Comparison of ENCODE assay signal across 7 mouse cellular contexts in the genomic region with DNA sequence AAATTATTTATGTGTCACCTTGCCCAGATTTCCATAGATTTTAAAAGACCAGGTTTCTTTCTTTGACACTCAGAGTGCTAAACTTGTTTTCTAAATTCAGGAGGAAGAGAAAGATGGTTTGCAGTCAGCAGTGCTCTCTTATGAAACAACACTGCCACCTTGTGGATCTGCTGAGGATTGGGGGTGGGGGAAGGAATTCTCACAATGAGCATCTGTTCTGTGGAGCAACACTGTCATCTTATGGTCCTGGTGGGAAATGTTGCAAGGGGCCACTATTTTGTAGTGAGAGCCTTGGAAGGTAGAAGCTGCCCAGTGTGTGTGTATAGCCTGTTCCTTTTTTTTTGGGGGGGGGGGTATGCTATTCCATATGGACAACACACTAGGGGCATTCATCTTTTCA. TPM values are rescaled to one million over a fixed set of nuclear protein-coding genes. Genes with fewer than 3 reads are reported as not detected.
DNase-seq lines count a peak whose midpoint lies in the region; ATAC-seq and TF ChIP-seq lines count a peak whose summit lies in the region.

No protein-coding gene starts in this region.

- H3K9me3 ChIP-seq in intestine, embryonic 14.5 days (ENCODE audit: control insufficient read depth, low read length) = no peaks in the 10 kb centered on the region

- H3K36me3 ChIP-seq in intestine, embryonic 14.5 days (ENCODE audit: control insufficient read depth, insufficient read depth, low read length) = 0 out of 2 replicates have a peak, but pooled peaks cover 3% of the 10 kb centered on the region

- peak; percentile 36 for DNase-seq in gastrocnemius, postnatal 10 days
- DNase-seq in intestine, embryonic 14.5 days (ENCODE audit: low spot score) = peak; percentile 60
- DNase-seq in left cerebral cortex, adult 8-10 months (ENCODE audit: low spot score in 2 of 2) = peak; percentile 21 to 42
- DNase-seq in right cerebral cortex, postnatal 10 days (ENCODE audit: low spot score in 2 of 2) = peak; percentile 70 to 80

- TF ChIP-seq CTCF in cortical plate, adult 2 months (IDR thresholded peaks at IDR 0.05; ENCODE audit: extremely low read depth, insufficient read depth, low read length) = peak; percentile 94

- H3K4me2 ChIP-seq in intestine, embryonic 14.5 days (ENCODE audit: low read length) = no peak overlapping the region

- no peak overlapping the region for H3K27ac ChIP-seq in cortical plate, adult 2 months (ENCODE audit: insufficient read depth, low read length)
- H3K27ac ChIP-seq in intestine, embryonic 14.5 days (ENCODE audit: low read depth) = no peak overlapping the region

- no peak for TF ChIP-seq POLR2A in cortical plate, adult 2 months (IDR thresholded peaks at IDR 0.05; ENCODE audit: extremely low read depth, insufficient read depth, low read length)

- no peak overlapping the region for H3K9ac ChIP-seq in intestine, embryonic 14.5 days (ENCODE audit: low read length)

- H3K4me3 ChIP-seq in cortical plate, adult 2 months (ENCODE audit: insufficient read depth, low read length) = no peak overlapping the region
- no peak overlapping the region for H3K4me3 ChIP-seq in intestine, embryonic 14.5 days (ENCODE audit: low read depth, low read length)

- no peaks in the 10 kb centered on the region for H3K4me1 ChIP-seq in cortical plate, adult 2 months (ENCODE audit: control insufficient read depth, insufficient read depth, low read length)
- H3K4me1 ChIP-seq in intestine, embryonic 14.5 days (replicated peaks; ENCODE audit: control insufficient read depth, insufficient read depth, low read length) = no peaks in the 10 kb centered on the region

- H3K27me3 ChIP-seq in intestine, embryonic 14.5 days (replicated peaks; ENCODE audit: control insufficient read depth, insufficient read depth, low read length) = no peaks in the 10 kb centered on the region

- peak; percentile 84 for ATAC-seq in activated CD4-positive, CD25-positive, alpha-beta regulatory T cell, adult 4 months
- ATAC-seq in intestine, embryonic 14.5 days (replicated peaks; ENCODE audit: low FRiP score, low TSS enrichment, low read depth) = peak; percentile 76
- peak; percentile 100 for ATAC-seq in megakaryocyte progenitor cell, adult 5-6 weeks (replicated peaks; ENCODE audit: poor library complexity)

RNA-seq across cellular contexts. Expression of a gene that starts 15.6 kb away (rescaled TPM):
- polyA plus RNA-seq in activated CD4-positive, CD25-positive, alpha-beta regulatory T cell, adult 4 months (2017; shearing (Covaris generic)) = 10 to 100 TPM; 31.7 to 37.7 TPM
- polyA plus RNA-seq in cortical plate, adult 2 months (2012; rRNA removed) = 27.4 and 31.2 TPM in 2 replicates
- 1 to 10 TPM; 6.9 to 8.2 TPM for total RNA-seq in gastrocnemius, postnatal 10 days (2021)
- polyA plus RNA-seq in intestine, embryonic 14.5 days (2014; fragmentation: Nextera tagmentation; extraction: Ambion mirVana) = 52.9 TPM in 2 replicates
- total RNA-seq in left cerebral cortex, adult 8-10 months (2022) = 10 to 100 TPM; 32.6 to 42.0 (median 37.0) TPM
- total RNA-seq in megakaryocyte progenitor cell, adult 5-6 weeks (2015) = 174 and 188 TPM in 2 replicates
- 104 and 109 TPM in 2 replicates for total RNA-seq in megakaryocyte progenitor cell, adult 5-6 weeks (2017)

RNA-seq across cellular contexts. Expression of a gene that starts 20.3 kb away (rescaled TPM):
- 10 to 100 TPM; 35.4 to 38.5 TPM for polyA plus RNA-seq in activated CD4-positive, CD25-positive, alpha-beta regulatory T cell, adult 4 months (2017; shearing (Covaris generic))
- polyA plus RNA-seq in cortical plate, adult 2 months (2012; rRNA removed) = 21.3 and 22.1 TPM in 2 replicates
- total RNA-seq in gastrocnemius, postnatal 10 days (2021) = 10 to 100 TPM; 25.1 to 27.5 TPM
- polyA plus RNA-seq in intestine, embryonic 14.5 days (2014; fragmentation: Nextera tagmentation; extraction: Ambion mirVana) = 20.2 TPM in 2 replicates
- 10 to 100 TPM; 47.2 to 59.1 (median 51.5) TPM for total RNA-seq in left cerebral cortex, adult 8-10 months (2022)
- 9.8 and 12.5 TPM in 2 replicates for total RNA-seq in megakaryocyte progenitor cell, adult 5-6 weeks (2015)
- total RNA-seq in megakaryocyte progenitor cell, adult 5-6 weeks (2017) = 22.8 and 53.0 TPM in 2 replicates

RNA-seq across cellular contexts. Expression of a gene that starts 20.3 kb away (rescaled TPM):
- polyA plus RNA-seq in activated CD4-positive, CD25-positive, alpha-beta regulatory T cell, adult 4 months (2017; shearing (Covaris generic)) = 10 to 100 TPM; 17.6 to 27.2 TPM
- polyA plus RNA-seq in cortical plate, adult 2 months (2012; rRNA removed) = 31.6 TPM in 2 replicates
- 10 to 100 TPM; 18.3 to 18.4 TPM for total RNA-seq in gastrocnemius, postnatal 10 days (2021)
- polyA plus RNA-seq in intestine, embryonic 14.5 days (2014; fragmentation: Nextera tagmentation; extraction: Ambion mirVana) = 35.6 and 36.7 TPM in 2 replicates
- 10 to 100 TPM; 16.8 to 29.9 (median 20.9) TPM for total RNA-seq in left cerebral cortex, adult 8-10 months (2022)
- total RNA-seq in megakaryocyte progenitor cell, adult 5-6 weeks (2015) = 14.0 and 14.5 TPM in 2 replicates
- 10.0 and 22.1 TPM in 2 replicates for total RNA-seq in megakaryocyte progenitor cell, adult 5-6 weeks (2017)

RNA-seq across cellular contexts. Expression of a gene that starts 40.2 kb away (rescaled TPM):
- 10 to 100 TPM; 22.4 to 34.2 TPM for polyA plus RNA-seq in activated CD4-positive, CD25-positive, alpha-beta regulatory T cell, adult 4 months (2017; shearing (Covaris generic))
- 4.2 and 5.2 TPM in 2 replicates for polyA plus RNA-seq in cortical plate, adult 2 months (2012; rRNA removed)
- 1 to 10 TPM; 4.8 to 5.6 TPM for total RNA-seq in gastrocnemius, postnatal 10 days (2021)
- polyA plus RNA-seq in intestine, embryonic 14.5 days (2014; fragmentation: Nextera tagmentation; extraction: Ambion mirVana) = 16.8 and 18.7 TPM in 2 replicates
- total RNA-seq in left cerebral cortex, adult 8-10 months (2022) = 1 to 10 TPM; 2.8 to 4.5 (median 3.7) TPM
- 31.1 and 39.3 TPM in 2 replicates for total RNA-seq in megakaryocyte progenitor cell, adult 5-6 weeks (2015)
- 12.8 and 13.9 TPM in 2 replicates for total RNA-seq in megakaryocyte progenitor cell, adult 5-6 weeks (2017)

RNA-seq across cellular contexts. Expression of a gene that starts 40.4 kb away (rescaled TPM):
- polyA plus RNA-seq in activated CD4-positive, CD25-positive, alpha-beta regulatory T cell, adult 4 months (2017; shearing (Covaris generic)) = 10 to 100 TPM; 57.4 to 70.9 TPM
- polyA plus RNA-seq in cortical plate, adult 2 months (2012; rRNA removed) = 82.9 and 83.8 TPM in 2 replicates
- 10 to 100 TPM; 51.1 to 51.7 TPM for total RNA-seq in gastrocnemius, postnatal 10 days (2021)
- polyA plus RNA-seq in intestine, embryonic 14.5 days (2014; fragmentation: Nextera tagmentation; extraction: Ambion mirVana) = 74.7 and 79.1 TPM in 2 replicates
- total RNA-seq in left cerebral cortex, adult 8-10 months (2022) = 10 to 100 TPM; 62.8 to 70.3 (median 68.1) TPM
- 35.6 and 39.9 TPM in 2 replicates for total RNA-seq in megakaryocyte progenitor cell, adult 5-6 weeks (2015)
- 11.9 and 21.2 TPM in 2 replicates for total RNA-seq in megakaryocyte progenitor cell, adult 5-6 weeks (2017)
